ENCODE assay signal across 15 mouse cellular contexts in genomic region chr1:84549367-84550064, GRCm38 (mm10).
DNase-seq lines count a peak whose midpoint lies in the region; ATAC-seq and TF ChIP-seq lines count a peak whose summit lies in the region.
"Had no signal": no experiment of that assay in that cellular context is flagged by ENCODE, and none has a peak within 500 bp of the region (broad histone marks: within the 10 kb centered on the region; RNA-seq: fewer than 3 reads in every experiment).

No protein-coding gene starts in this region.

- H3K9ac ChIP-seq in forebrain, postnatal 0 days: no peak overlapping the region
- no peak overlapping the region for H3K9ac ChIP-seq in midbrain, postnatal 0 days (replicated peaks; ENCODE audit: low read length, poor library complexity, severe bottlenecking)
- no peak overlapping the region for H3K9ac ChIP-seq in midbrain, embryonic 11.5 days (ENCODE audit: low read length)
- H3K9ac ChIP-seq in hindbrain, postnatal 0 days (replicated peaks; ENCODE audit: low read length): no peak overlapping the region

- WGBS in forebrain, embryonic 10.5 days: 3% methylated on average over 2 of the region's 2 CpGs
- WGBS in forebrain, postnatal 0 days: 5% methylated on average over 2 of the region's 2 CpGs
- 18% methylated on average over 2 of the region's 2 CpGs for WGBS in midbrain, postnatal 0 days
- WGBS in midbrain, embryonic 11.5 days: 14% methylated on average over 2 of the region's 2 CpGs
- WGBS in hindbrain, postnatal 0 days: 23% methylated on average over 2 of the region's 2 CpGs
- WGBS in thymus, adult 2 months: 33% methylated on average over 2 of the region's 2 CpGs

- no peak overlapping the region for H3K4me3 ChIP-seq in forebrain, embryonic 10.5 days
- H3K4me3 ChIP-seq in forebrain, postnatal 0 days (ENCODE audit: low read depth, low read length): no peak overlapping the region
- no peak overlapping the region for H3K4me3 ChIP-seq in midbrain, postnatal 0 days (ENCODE audit: low read depth, low read length)
- no peak overlapping the region for H3K4me3 ChIP-seq in midbrain, embryonic 11.5 days (ENCODE audit: low read depth, low read length)
- H3K4me3 ChIP-seq in hindbrain, postnatal 0 days (ENCODE audit: low read length): no peak overlapping the region
- H3K4me3 ChIP-seq in thymus, adult 2 months (ENCODE audit: control insufficient read depth, insufficient read depth, low read length): no peak overlapping the region

- no peak overlapping the region for H3K4me2 ChIP-seq in forebrain, postnatal 0 days (ENCODE audit: low read depth)
- H3K4me2 ChIP-seq in midbrain, postnatal 0 days (ENCODE audit: low read depth, low read length, poor library complexity, severe bottlenecking): no peak overlapping the region
- H3K4me2 ChIP-seq in midbrain, embryonic 11.5 days: no peak overlapping the region
- no peak overlapping the region for H3K4me2 ChIP-seq in hindbrain, postnatal 0 days (ENCODE audit: low read depth, low read length)
- H3K4me2 ChIP-seq: liver, embryonic 11.5 days had no signal

- TF ChIP-seq CTCF in forebrain, postnatal 0 days (IDR thresholded peaks at IDR 0.05; ENCODE audit: low read depth): no peak
- no peak for TF ChIP-seq CTCF in midbrain, postnatal 0 days (IDR thresholded peaks at IDR 0.05)
- no peak for TF ChIP-seq CTCF in hindbrain, postnatal 0 days (IDR thresholded peaks at IDR 0.05; ENCODE audit: low read depth)
- TF ChIP-seq CTCF in thymus, adult 2 months (IDR thresholded peaks at IDR 0.05; ENCODE audit: borderline replicate concordance, control insufficient read depth, extremely low read depth, insufficient read depth, low read length, poor library complexity): no peak

- no peaks in the 10 kb centered on the region for H3K9me3 ChIP-seq in forebrain, embryonic 10.5 days
- no peaks in the 10 kb centered on the region for H3K9me3 ChIP-seq in forebrain, postnatal 0 days (ENCODE audit: low read length)
- H3K9me3 ChIP-seq in midbrain, postnatal 0 days (ENCODE audit: low read length): no peaks in the 10 kb centered on the region
- H3K9me3 ChIP-seq in midbrain, embryonic 11.5 days (ENCODE audit: control insufficient read depth, low read length): no peaks in the 10 kb centered on the region
- H3K9me3 ChIP-seq in hindbrain, postnatal 0 days (ENCODE audit: low read length): no peaks in the 10 kb centered on the region

- peaks cover 18% of the 10 kb centered on the region for H3K4me1 ChIP-seq in forebrain, embryonic 10.5 days
- H3K4me1 ChIP-seq in forebrain, postnatal 0 days (ENCODE audit: insufficient read depth): no peaks in the 10 kb centered on the region
- no peaks in the 10 kb centered on the region for H3K4me1 ChIP-seq in midbrain, postnatal 0 days (ENCODE audit: insufficient read depth, low read length)
- H3K4me1 ChIP-seq in midbrain, embryonic 11.5 days (ENCODE audit: control insufficient read depth, insufficient read depth, low read length): no peaks in the 10 kb centered on the region
- H3K4me1 ChIP-seq in hindbrain, postnatal 0 days (ENCODE audit: insufficient read depth, low read length): no peaks in the 10 kb centered on the region
- H3K4me1 ChIP-seq in thymus, adult 2 months (replicated peaks; ENCODE audit: control insufficient read depth, insufficient read depth, low read length): no peaks in the 10 kb centered on the region

- no peak overlapping the region for H3K27ac ChIP-seq in forebrain, embryonic 10.5 days
- H3K27ac ChIP-seq in forebrain, postnatal 0 days (ENCODE audit: low read depth, low read length): no peak overlapping the region
- no peak overlapping the region for H3K27ac ChIP-seq in midbrain, postnatal 0 days (ENCODE audit: low read depth, low read length)
- H3K27ac ChIP-seq in midbrain, embryonic 11.5 days (ENCODE audit: low read depth, low read length): no peak overlapping the region
- no peak overlapping the region for H3K27ac ChIP-seq in hindbrain, postnatal 0 days
- no peak overlapping the region for H3K27ac ChIP-seq in thymus, adult 2 months (ENCODE audit: control insufficient read depth, insufficient read depth, low read length)

- no peak for TF ChIP-seq POLR2A in thymus, adult 2 months (IDR thresholded peaks at IDR 0.05; ENCODE audit: control insufficient read depth, extremely low read depth, insufficient read depth, low read length, poor library complexity)

- ATAC-seq in forebrain, postnatal 0 days: no peak
- no peak for ATAC-seq in midbrain, postnatal 0 days (ENCODE audit: low FRiP score)
- ATAC-seq in midbrain, embryonic 11.5 days (ENCODE audit: low FRiP score): no peak
- ATAC-seq in hindbrain, postnatal 0 days: peak; percentile 76

- peak; percentile 54 for DNase-seq in forebrain, embryonic 10.5 days (ENCODE audit: extremely low spot score, low spot score)
- DNase-seq in forebrain, postnatal 0 days: no peak
- DNase-seq in midbrain, postnatal 0 days (ENCODE audit: low spot score): peak; percentile 37
- no peak for DNase-seq in midbrain, embryonic 11.5 days (ENCODE audit: low spot score, missing footprints)
- peak; percentile 15 for DNase-seq in hindbrain, postnatal 0 days (ENCODE audit: low spot score)
- DNase-seq in retina, postnatal 7 days (ENCODE audit: low read depth, low spot score): peak; percentile 14
- DNase-seq in thymus, adult 2 months: no peak
- no peak for DNase-seq in layer of hippocampus, postnatal 14 days (ENCODE audit: low spot score in 2 of 2)
- DNase-seq: adrenal gland, postnatal 25 days; cerebellum, adult 18-20 months; gastrocnemius, postnatal 14 days; heart, postnatal 14 days; thymus, postnatal 36 days had no signal

- peaks cover 32% of the 10 kb centered on the region for H3K27me3 ChIP-seq in forebrain, embryonic 10.5 days (ENCODE audit: poor library complexity, severe bottlenecking)
- no peaks in the 10 kb centered on the region for H3K27me3 ChIP-seq in forebrain, postnatal 0 days (ENCODE audit: insufficient read depth, low read length)
- no peaks in the 10 kb centered on the region for H3K27me3 ChIP-seq in midbrain, postnatal 0 days (ENCODE audit: insufficient read depth, low read length)
- no peaks in the 10 kb centered on the region for H3K27me3 ChIP-seq in midbrain, embryonic 11.5 days (ENCODE audit: control insufficient read depth, insufficient read depth, low read length)
- no peaks in the 10 kb centered on the region for H3K27me3 ChIP-seq in hindbrain, postnatal 0 days (ENCODE audit: insufficient read depth, low read length)
- H3K27me3 ChIP-seq in thymus, adult 2 months (ENCODE audit: control insufficient read depth, insufficient read depth, low read length): no peaks in the 10 kb centered on the region

- no peaks in the 10 kb centered on the region for H3K36me3 ChIP-seq in forebrain, embryonic 10.5 days (replicated peaks)
- no peaks in the 10 kb centered on the region for H3K36me3 ChIP-seq in forebrain, postnatal 0 days (ENCODE audit: insufficient read depth)
- H3K36me3 ChIP-seq in midbrain, postnatal 0 days (ENCODE audit: insufficient read depth, low read length): no peaks in the 10 kb centered on the region
- no peaks in the 10 kb centered on the region for H3K36me3 ChIP-seq in midbrain, embryonic 11.5 days (ENCODE audit: control insufficient read depth, insufficient read depth, low read length)
- no peaks in the 10 kb centered on the region for H3K36me3 ChIP-seq in hindbrain, postnatal 0 days (ENCODE audit: insufficient read depth, low read length)
- H3K36me3 ChIP-seq in thymus, adult 2 months (ENCODE audit: control insufficient read depth, insufficient read depth, low read length): no peaks in the 10 kb centered on the region
- H3K36me3 ChIP-seq: G1E had no signal

Comparison
In these comparisons a context has a peak if more than half of its experiments do, and no peak if none do; other contexts are left out.
1. DNase-seq: peak in forebrain, embryonic 10.5 days (single experiment), midbrain, postnatal 0 days (single experiment), hindbrain, postnatal 0 days (single experiment) and retina, postnatal 7 days (single experiment); none in forebrain, postnatal 0 days (single experiment), midbrain, embryonic 11.5 days (single experiment), thymus, adult 2 months (single experiment) and layer of hippocampus, postnatal 14 days (0 of 2).